Mouse (Mus musculus) cortical plate, adult 2 months (tissue): ENCODE data around the gene Ago3.

Experiments
- CTCF ChIP-seq: fragments of 200-500 bp; IDR thresholded peaks from 2 replicates; pipeline ENCODE4 v1.5.1; 2011; ENCODE audit warnings: mild to moderate bottlenecking, control low read depth, low read length; ENCODE audit not compliant: insufficient read depth; ENCODE audit errors: extremely low read depth
- POLR2A ChIP-seq: fragments of 200-500 bp; IDR thresholded peaks from 2 replicates; pipeline ENCODE4 v1.6.1; 2011; ENCODE audit warnings: mild to moderate bottlenecking, low read length, control low read depth; ENCODE audit not compliant: insufficient read depth; ENCODE audit errors: extremely low read depth

DNA sequence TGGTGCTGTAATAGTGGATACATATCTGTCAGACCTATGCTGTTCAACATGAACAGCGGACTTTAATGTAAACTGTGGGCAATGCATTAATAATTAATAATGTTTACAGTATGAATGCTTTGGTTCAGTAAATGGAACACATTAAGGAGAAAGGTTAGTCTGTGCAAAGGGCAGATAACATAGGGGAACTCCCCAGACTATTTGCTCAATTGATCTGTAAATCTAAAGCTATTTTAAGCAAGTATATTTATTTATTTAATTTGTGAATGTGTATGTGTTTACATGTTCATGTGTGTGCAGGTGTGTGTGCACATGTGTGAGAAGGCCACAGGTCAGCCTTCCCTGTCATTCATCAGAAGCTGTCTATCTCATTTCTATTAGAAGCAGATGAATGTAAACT is 69.3 kb downstream of the Ago3 start:
- no peak for TF ChIP-seq POLR2A
- no peak for TF ChIP-seq CTCF
